Mouse (Mus musculus) intestine, embryonic 15.5 days (tissue): ENCODE measurements around the gene Ptma. TPM values are rescaled to one million over a fixed set of nuclear protein-coding genes. Genes with fewer than 3 reads are reported as not detected.
A peak's percentile ranks its signal among the peaks of the same experiment; 100 is the strongest.
"Not testable (repeated sequence)": the region's sequence is repeated elsewhere in the genome, so short reads cannot be mapped to it uniquely, and the experiment has no call there.

ENCODE experiments used
- ATAC-seq: fragments of 200-750 bp; cut with Nextera tagmentation; 2 replicates; pipeline ENCODE4 v1.8.0; 2017; ENCODE audit warnings: moderate TSS enrichment, moderate library complexity
- H3K27ac ChIP-seq: fragments of 300-500 bp; sonication (generic); 2 replicates; pipeline ENCODE4 v1.5.1; 2015; ENCODE audit warnings: mild to moderate bottlenecking, inconsistent platforms
- H3K27me3 ChIP-seq: fragments of 300-500 bp; sonication (generic); replicated peaks from 2 replicates; pipeline ENCODE4 v1.6.1; 2015; ENCODE audit warnings: inconsistent platforms
- H3K36me3 ChIP-seq: fragments of 300-500 bp; sonication (generic); 2 replicates; pipeline ENCODE4 v1.6.1; 2015; ENCODE audit warnings: inconsistent platforms
- H3K4me1 ChIP-seq: fragments of 300-500 bp; sonication (generic); replicated peaks from 2 replicates; pipeline ENCODE4 v1.6.1; 2015; ENCODE audit warnings: inconsistent platforms
- H3K4me2 ChIP-seq: fragments of 300-500 bp; sonication (generic); replicated peaks from 2 replicates; pipeline ENCODE4 v1.6.1; 2015; ENCODE audit warnings: mild to moderate bottlenecking, inconsistent platforms
- H3K4me3 ChIP-seq: fragments of 300-500 bp; sonication (generic); replicated peaks from 2 replicates; pipeline ENCODE4 v1.5.1; 2015; ENCODE audit warnings: inconsistent platforms
- H3K9ac ChIP-seq: fragments of 300-500 bp; sonication (generic); 2 replicates; pipeline ENCODE4 v1.6.1; 2015; ENCODE audit warnings: inconsistent platforms
- H3K9me3 ChIP-seq: fragments of 300-500 bp; sonication (generic); 2 replicates; pipeline ENCODE4 v1.6.1; 2016; ENCODE audit warnings: inconsistent platforms
- WGBS: fragments of 180-500 bp; shearing (Covaris S2); methylation state at CpG from one replicate; pipeline ENCODE4 v1.1.7; 2015; 5-methylcytosine and 5-hydroxymethylcytosine counted together
- polyA plus RNA-seq: library from polyadenylated mRNA; unstranded; fragments of >200 nt; fragmentation: Nextera tagmentation; extraction: Ambion mirVana; gene quantifications from 2 replicates; pipeline ENCODE4 v1.2.1, GENCODE M21; 2015

The Ptma gene
- polyA plus RNA-seq, 1 experiment from 2014 or later = 2,475 TPM

- H3K27me3 ChIP-seq = no peaks in the 10 kb centered on the region
- H3K9me3 ChIP-seq = no peaks in the 10 kb centered on the region
- peaks cover 12% of the 10 kb centered on the region for H3K36me3 ChIP-seq
- H3K4me1 ChIP-seq = peaks cover 27% of the 10 kb centered on the region
- WGBS = 88% methylated on average over 6 of the region's 6 CpGs
- H3K4me2 ChIP-seq = no peak overlapping the region
- no peak overlapping the region for H3K27ac ChIP-seq
- H3K9ac ChIP-seq = no peak overlapping the region
- no peak for ATAC-seq
- no peak overlapping the region for H3K4me3 ChIP-seq
Measured at GRCm38 (mm10) chr1:86533411-86534130, 7.0 kb downstream of the Ptma start.

- no peak for ATAC-seq
- Histone ChIP-seq H3K9ac (no peak overlapping the region), H3K27me3 (no peaks in the 10 kb centered on the region), H3K9me3 (no peaks in the 10 kb centered on the region), H3K4me3 (no peak overlapping the region), H3K27ac (no peak overlapping the region), H3K36me3 (peaks cover 5% of the 10 kb centered on the region), H3K4me1 (no peaks in the 10 kb centered on the region), H3K4me2 (no peak overlapping the region)
- WGBS = 66% methylated on average over 3 of the region's 3 CpGs
Measured at GRCm38 (mm10) chr1:86538383-86538782, 11.9 kb downstream of the Ptma start.

- H3K9ac ChIP-seq, H3K4me2 ChIP-seq, H3K4me3 ChIP-seq, H3K27me3 ChIP-seq, H3K27ac ChIP-seq, H3K9me3 ChIP-seq, H3K36me3 ChIP-seq, H3K4me1 ChIP-seq, ATAC-seq: not testable (repeated sequence)
- WGBS = 90% methylated on average over 12 of the region's 12 CpGs
Measured at GRCm38 (mm10) chr1:86539583-86539982, 13.1 kb downstream of the Ptma start.

DNA sequence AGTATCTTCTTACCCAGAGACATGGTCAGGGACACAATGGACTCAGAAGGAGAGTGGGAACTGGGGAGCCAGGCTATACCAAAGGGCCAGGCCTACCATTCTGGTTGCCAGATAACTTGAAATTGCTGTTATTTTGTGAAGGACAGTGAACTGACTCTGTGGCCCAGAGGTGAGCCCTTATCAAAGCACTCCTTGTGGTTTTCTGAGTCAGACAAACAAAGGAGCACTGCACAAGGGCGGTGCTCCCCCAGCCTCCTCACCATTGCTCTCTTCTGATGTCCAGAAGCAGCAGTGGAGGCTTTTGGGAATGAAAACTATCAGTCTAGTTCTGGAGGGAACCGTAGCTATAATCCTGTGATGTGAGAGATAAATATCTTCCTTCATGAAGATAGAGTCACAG lies 16.1 kb downstream of the Ptma start:
- no peaks in the 10 kb centered on the region for H3K9me3 ChIP-seq
- H3K36me3 ChIP-seq = peaks cover 5% of the 10 kb centered on the region
- no peak overlapping the region for H3K4me3 ChIP-seq
- no peak overlapping the region for H3K4me2 ChIP-seq
- no peak overlapping the region for H3K27ac ChIP-seq
- no peak overlapping the region for H3K9ac ChIP-seq
- no peaks in the 10 kb centered on the region for H3K27me3 ChIP-seq
- WGBS = 85% methylated on average over 2 of the region's 2 CpGs
- no peak for ATAC-seq
- no peaks in the 10 kb centered on the region for H3K4me1 ChIP-seq

- H3K4me2 ChIP-seq = no peak overlapping the region
- 77% methylated on average over 3 of the region's 3 CpGs for WGBS
- H3K27me3 ChIP-seq = no peaks in the 10 kb centered on the region
- H3K36me3 ChIP-seq = peaks cover 5% of the 10 kb centered on the region
- H3K27ac ChIP-seq = no peak overlapping the region
- no peaks in the 10 kb centered on the region for H3K4me1 ChIP-seq
- H3K9me3 ChIP-seq = no peaks in the 10 kb centered on the region
- no peak for ATAC-seq
- no peak overlapping the region for H3K4me3 ChIP-seq
- no peak overlapping the region for H3K9ac ChIP-seq
Measured at GRCm38 (mm10) chr1:86546797-86547196, 20.3 kb downstream of the Ptma start.

DNA sequence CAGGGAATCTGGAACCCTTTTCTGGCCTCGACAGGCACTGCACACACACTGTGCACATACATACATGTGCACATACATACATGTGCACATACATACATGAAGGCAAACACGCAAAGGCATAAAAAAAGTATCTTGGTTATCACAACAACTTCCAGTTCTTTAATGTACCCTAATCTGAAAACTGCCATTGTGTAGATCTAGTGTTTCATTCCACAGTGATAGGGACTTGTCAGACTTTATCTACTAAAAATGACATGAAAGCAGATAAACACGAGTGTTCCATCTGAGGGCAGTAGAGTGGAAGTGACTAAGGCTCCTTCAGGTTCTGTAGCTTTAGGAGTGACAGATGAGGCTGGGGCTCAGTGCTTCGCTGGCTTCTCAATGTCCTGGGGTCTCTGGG lies 24.8 kb downstream of the Ptma start:
- Histone ChIP-seq H3K4me3 (no peak overlapping the region), H3K36me3 (no peaks in the 10 kb centered on the region), H3K9me3 (no peaks in the 10 kb centered on the region), H3K9ac (no peak overlapping the region), H3K4me1 (no peaks in the 10 kb centered on the region), H3K4me2 (no peak overlapping the region), H3K27me3 (no peaks in the 10 kb centered on the region), H3K27ac (no peak overlapping the region)
- no peak for ATAC-seq
- WGBS = 74% methylated on average over 4 of the region's 4 CpGs

GRCm38 (mm10) chr1:86551877-86552276 lies 25.4 kb downstream of the Ptma start:
- Histone ChIP-seq H3K4me1 (no peaks in the 10 kb centered on the region), H3K9ac (no peak overlapping the region), H3K27ac (no peak overlapping the region), H3K27me3 (no peaks in the 10 kb centered on the region), H3K4me3 (no peak overlapping the region), H3K36me3 (0 out of 2 replicates have a peak, but pooled peaks cover under 1% of the 10 kb centered on the region), H3K9me3 (no peaks in the 10 kb centered on the region), H3K4me2 (no peak overlapping the region)
- ATAC-seq = no peak
- WGBS = 45% methylated on average over 2 of the region's 2 CpGs

DNA sequence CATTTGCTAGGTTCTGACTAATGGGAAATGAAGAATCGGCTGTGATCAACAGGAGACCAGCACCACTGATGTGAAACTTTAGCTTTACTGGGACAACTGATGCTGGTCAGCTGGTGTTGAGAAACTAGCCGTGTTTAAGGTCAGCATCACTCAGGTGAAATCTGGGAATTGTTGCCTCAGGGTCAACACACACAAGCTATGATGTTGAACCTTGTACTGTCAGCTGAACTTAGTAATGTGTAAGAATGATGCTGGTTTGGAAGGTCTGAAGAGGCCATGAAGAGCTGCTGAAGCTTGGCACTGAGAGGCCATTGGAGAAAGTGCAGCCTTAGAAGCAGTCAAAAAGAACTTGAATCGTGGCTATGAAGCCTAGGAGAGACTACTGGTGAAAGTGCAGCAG lies 29.1 kb downstream of the Ptma start:
- Histone ChIP-seq H3K4me2 (no peak overlapping the region), H3K27ac (no peak overlapping the region), H3K4me3 (no peak overlapping the region), H3K36me3 (0 out of 2 replicates have a peak, but pooled peaks cover 3% of the 10 kb centered on the region), H3K9ac (no peak overlapping the region), H3K27me3 (no peaks in the 10 kb centered on the region), H3K9me3 (no peaks in the 10 kb centered on the region), H3K4me1 (no peaks in the 10 kb centered on the region)
- WGBS = 90% methylated on average over 3 of the region's 3 CpGs
- ATAC-seq = no peak

DNA sequence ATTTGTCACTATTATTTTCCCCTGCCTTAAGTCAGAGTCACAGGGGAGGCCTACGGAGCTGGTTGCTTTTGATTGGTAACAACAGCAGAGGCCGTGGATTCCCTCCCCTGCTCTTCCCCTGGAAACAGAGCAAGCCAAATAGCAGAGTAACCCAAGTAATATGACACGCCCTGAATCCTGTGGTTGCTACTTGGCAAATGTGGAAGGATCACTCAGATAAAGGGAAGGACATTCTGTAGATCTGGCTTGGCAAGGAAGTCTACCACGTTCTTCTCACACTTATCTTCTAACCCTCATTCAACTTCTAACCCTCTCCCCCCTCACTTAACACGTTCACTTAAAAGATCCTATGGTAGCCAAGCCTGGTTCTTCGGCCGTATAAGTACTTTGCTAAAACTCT lies 31.3 kb downstream of the Ptma start:
- H3K27me3 ChIP-seq = no peaks in the 10 kb centered on the region
- WGBS = 65% methylated on average over 7 of the region's 7 CpGs
- no peaks in the 10 kb centered on the region for H3K9me3 ChIP-seq
- H3K36me3 ChIP-seq = 0 out of 2 replicates have a peak, but pooled peaks cover 3% of the 10 kb centered on the region
- H3K4me1 ChIP-seq = no peaks in the 10 kb centered on the region
- no peak overlapping the region for H3K27ac ChIP-seq
- H3K4me2 ChIP-seq = no peak overlapping the region
- H3K9ac ChIP-seq = no peak overlapping the region
- ATAC-seq = no peak
- H3K4me3 ChIP-seq = no peak overlapping the region

DNA sequence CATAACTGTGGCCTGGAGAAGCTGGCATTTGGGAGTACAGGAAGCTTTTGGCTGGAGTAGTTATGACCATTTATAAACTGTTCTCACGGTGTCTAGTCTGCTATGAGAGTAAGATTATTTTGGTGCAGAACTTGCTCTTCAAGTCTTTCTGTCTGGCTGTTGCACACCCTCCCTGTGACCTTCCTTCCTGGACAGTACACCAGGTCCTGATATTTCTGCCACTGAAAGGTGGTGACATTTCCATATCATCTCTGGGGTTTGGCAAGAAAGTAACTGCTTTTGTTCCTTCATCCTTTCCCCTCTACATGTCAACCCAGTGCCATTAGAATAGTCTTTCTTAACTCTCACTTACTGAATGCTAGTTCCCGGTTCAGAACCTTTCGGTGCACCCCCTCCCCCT lies 32.7 kb downstream of the Ptma start:
- no peaks in the 10 kb centered on the region for H3K4me1 ChIP-seq
- no peaks in the 10 kb centered on the region for H3K9me3 ChIP-seq
- 94% methylated on average over 3 of the region's 3 CpGs for WGBS
- H3K36me3 ChIP-seq = 0 out of 2 replicates have a peak, but pooled peaks cover 3% of the 10 kb centered on the region
- H3K27ac ChIP-seq = no peak overlapping the region
- no peaks in the 10 kb centered on the region for H3K27me3 ChIP-seq
- no peak overlapping the region for H3K9ac ChIP-seq
- H3K4me3 ChIP-seq = no peak overlapping the region
- no peak for ATAC-seq
- H3K4me2 ChIP-seq = no peak overlapping the region

- no peak overlapping the region for H3K4me2 ChIP-seq
- H3K9me3 ChIP-seq = no peaks in the 10 kb centered on the region
- H3K27me3 ChIP-seq = no peaks in the 10 kb centered on the region
- 66% methylated on average over 2 of the region's 2 CpGs for WGBS
- no peak overlapping the region for H3K27ac ChIP-seq
- peak; percentile 92 for ATAC-seq
- H3K36me3 ChIP-seq = no peaks in the 10 kb centered on the region
- H3K4me3 ChIP-seq = no peak overlapping the region
- H3K9ac ChIP-seq = no peak overlapping the region
- H3K4me1 ChIP-seq = no peaks in the 10 kb centered on the region
Measured at GRCm38 (mm10) chr1:86562663-86563062, 36.1 kb downstream of the Ptma start.

DNA sequence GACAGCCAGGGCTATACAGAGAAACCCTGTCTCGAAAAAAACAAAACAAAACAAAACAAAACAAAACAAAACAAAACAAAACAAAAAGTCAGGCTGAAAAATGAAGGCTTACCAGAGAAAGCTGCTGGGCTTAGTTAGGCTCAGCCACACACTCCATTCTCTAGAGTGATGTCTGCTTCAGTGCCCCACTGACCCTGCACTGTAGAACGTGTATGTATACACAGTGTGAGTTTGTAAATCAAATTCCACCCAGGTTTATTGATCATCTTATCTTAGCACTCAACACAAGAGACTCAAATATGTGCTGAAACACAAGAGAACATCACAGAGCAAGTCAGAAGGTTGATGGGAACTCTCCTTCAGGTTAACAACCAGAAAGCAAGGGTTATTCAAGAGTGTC lies 41.9 kb downstream of the Ptma start:
- H3K9ac ChIP-seq = no peak overlapping the region
- WGBS = 57% methylated on average over 2 of the region's 2 CpGs
- H3K4me3 ChIP-seq = no peak overlapping the region
- no peaks in the 10 kb centered on the region for H3K36me3 ChIP-seq
- ATAC-seq = no peak
- no peaks in the 10 kb centered on the region for H3K9me3 ChIP-seq
- H3K4me1 ChIP-seq = no peaks in the 10 kb centered on the region
- no peak overlapping the region for H3K27ac ChIP-seq
- no peak overlapping the region for H3K4me2 ChIP-seq
- H3K27me3 ChIP-seq = no peaks in the 10 kb centered on the region

DNA sequence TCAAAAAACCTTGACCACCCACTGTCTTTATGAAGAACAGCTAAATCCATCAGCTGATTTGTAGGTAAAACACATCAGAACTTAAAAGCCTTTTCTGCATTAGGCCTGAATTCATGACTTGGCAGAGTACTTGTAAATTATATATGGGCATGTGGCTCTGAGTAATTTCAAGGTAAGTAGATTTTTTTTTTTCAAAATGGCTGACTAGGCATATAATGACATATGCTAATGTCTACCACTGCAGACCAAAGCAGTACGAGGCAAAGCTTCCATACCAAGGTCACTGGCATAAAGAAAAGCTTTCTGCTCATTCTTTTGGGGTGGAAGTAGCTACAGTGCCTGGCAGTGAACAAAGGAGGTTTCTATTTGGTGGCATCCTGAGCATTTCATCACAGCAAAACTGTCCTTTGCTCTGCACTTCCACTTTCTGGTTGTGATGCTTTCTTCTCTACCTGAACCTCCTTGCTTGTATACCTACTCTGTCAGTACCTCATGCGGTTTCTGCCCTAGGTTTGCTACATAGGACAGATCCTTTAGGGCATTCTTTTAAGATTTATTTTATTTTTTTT lies 42.9 kb downstream of the Ptma start:
- no peak overlapping the region for H3K27ac ChIP-seq
- no peak for ATAC-seq
- no peaks in the 10 kb centered on the region for H3K4me1 ChIP-seq
- no peak overlapping the region for H3K4me2 ChIP-seq
- no peaks in the 10 kb centered on the region for H3K9me3 ChIP-seq
- no peaks in the 10 kb centered on the region for H3K36me3 ChIP-seq
- H3K4me3 ChIP-seq = no peak overlapping the region
- WGBS = 93% methylated on average over 2 of the region's 2 CpGs
- H3K27me3 ChIP-seq = no peaks in the 10 kb centered on the region
- no peak overlapping the region for H3K9ac ChIP-seq
